Mouse (Mus musculus) adrenal gland (tissue): ENCODE results near the gene Morc4.

Experiments
- intact Hi-C: fragments of 180-260 bp; cut with DNase I; formaldehyde crosslinking; loops from one replicate; pipeline ENCODE4 v1.15.1; 2025
- long read RNA-seq, 2 experiments: library from polyadenylated mRNA; unstranded; transcript quantifications; one replicate each; pipeline ENCODE4 v2.0.0; 2020; ENCODE audit warnings: borderline replicate concordance in 1 of 2; ENCODE audit not compliant: insufficient replicate concordance in 1 of 2

Morc4 gene
- long read RNA-seq, experiment 1, partial matches to known transcripts = 1 of 2 reads
- long read RNA-seq, experiment 1, other reads (novel, unspliced or antisense) = 0 of 2 reads
- long read RNA-seq, experiment 2 = 0 reads

DNA sequence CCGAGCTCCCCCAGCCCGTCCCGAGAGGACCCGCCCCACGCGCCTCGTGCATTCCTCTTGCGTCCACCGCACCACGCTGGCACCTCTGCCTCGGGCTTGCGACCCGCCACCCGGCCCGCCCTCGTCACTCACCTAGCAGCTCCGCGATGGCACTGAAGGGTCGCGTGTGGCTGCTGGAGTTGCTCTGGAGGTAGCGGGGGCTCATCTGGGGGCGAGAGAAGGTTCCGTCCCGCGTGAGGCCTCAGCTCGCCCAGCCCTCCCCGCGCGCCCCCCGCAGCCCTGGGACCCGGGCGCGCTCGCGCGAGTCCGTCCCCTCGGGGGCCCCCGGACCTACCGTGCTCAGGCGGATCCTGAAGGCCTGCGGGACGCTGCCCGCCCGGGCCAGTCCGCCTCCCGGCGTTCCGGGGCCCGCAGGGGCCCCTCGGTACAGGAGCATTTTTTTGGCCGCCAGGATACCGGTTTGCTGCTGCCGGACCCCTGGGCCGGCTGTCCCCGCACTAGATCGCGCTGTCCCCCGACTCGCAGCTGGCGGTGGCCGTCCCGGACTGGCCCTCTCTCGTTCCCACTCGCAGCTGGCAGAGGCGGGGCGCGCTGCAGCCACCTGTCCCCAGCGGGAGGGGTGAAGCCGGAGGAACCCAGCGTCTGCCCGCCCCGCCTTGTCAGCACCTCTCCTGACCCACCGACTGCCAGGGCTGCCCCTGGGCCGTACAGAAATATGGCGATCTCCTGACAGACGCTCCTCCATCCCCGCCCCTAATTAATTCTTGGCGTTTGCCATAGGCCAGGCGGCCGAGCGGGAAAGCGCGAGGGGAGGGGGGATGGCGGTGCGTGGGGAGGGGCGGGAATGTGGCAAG is at the start of gene Morc4:
Gene Morc4 (minus strand): TSS at position 740 of the 854 bp plus-strand sequence.
- intact Hi-C loops = no loop called here

DNA sequence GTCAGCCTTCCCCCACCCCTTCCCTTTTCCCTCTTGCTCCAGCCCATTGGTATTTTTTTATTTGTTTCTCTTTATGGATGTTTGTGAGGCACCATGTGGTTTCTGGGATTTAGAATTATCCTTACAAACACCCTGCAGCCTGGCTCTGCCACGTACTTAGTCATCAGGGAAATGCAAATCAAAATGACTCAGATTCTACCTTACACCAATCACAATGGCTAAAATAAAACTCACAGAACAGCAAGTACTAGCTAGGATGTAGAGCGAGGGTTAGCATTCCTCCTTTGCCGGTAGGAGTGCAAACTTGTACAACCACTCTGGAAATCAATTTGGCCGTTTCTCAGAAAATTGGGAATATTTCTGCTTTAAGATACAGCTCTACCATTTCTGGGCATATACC is 49.1 kb upstream of the Morc4 start:
- intact Hi-C loops = no loop called here

DNA sequence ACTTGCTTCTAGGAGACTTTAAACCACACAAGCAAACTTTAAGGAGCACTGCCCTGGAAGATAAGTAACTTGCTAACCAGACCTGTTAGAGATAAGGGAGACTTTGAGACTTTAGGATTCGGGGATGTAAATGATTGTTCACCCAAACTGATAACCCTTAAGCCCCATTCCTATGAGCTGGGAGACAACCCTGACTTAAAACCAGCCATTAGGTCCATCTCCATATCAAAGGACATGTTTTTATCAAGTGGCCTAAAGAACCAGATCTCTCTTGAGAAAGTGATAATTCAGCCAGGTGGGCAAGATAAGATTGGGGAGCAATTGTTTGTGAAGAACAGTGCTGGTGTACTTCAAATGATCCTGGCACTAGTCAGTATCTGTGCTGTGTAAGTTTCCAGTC is 19.9 kb upstream of the Morc4 start:
- intact Hi-C loops = no loop called here

DNA sequence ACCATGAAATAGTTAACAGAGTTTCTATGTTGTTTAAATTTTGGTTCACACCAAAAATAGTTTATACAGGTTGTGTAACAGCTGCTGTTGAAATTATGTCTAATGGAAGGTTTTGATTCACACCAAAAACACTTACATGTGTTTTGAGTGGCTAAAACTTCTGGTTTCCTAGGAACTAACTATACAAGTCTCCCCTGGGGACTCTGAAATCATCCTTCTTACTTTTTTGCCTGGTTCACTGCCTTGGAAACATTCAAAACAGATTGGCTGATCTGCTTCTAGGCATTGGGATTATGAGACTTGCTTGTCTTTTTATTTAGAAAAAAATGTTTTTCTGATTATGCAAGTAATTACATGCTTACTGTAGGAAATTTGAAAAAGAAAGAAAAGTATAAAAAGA is 11.7 kb upstream of the Morc4 start:
- intact Hi-C loops = no loop called here

DNA sequence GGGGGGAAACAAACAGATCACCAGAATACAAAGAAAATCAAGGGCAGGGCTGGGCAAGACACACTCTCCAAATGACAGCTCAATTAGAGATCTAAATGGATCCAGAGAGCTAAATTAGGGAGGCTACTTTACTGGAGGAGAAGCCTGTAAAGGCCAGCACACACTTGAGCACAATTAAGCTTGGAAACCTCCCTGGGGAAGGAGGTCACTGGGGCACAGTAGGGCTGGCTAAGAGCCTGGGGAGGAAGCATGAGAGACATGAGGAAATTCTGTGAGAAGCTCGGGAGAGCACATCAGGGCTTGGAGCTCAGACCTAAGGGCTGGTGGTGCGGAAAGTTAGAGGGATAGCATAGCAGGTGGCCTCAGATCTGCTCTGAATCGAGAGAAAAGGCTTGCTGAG is 6.5 kb upstream of the Morc4 start:
- intact Hi-C loops = no loop called here

- intact Hi-C loops = no loop called here
These were observed 5.6 kb upstream of the Morc4 start for GRCm38 (mm10) chrX:139877105-139877504.

DNA sequence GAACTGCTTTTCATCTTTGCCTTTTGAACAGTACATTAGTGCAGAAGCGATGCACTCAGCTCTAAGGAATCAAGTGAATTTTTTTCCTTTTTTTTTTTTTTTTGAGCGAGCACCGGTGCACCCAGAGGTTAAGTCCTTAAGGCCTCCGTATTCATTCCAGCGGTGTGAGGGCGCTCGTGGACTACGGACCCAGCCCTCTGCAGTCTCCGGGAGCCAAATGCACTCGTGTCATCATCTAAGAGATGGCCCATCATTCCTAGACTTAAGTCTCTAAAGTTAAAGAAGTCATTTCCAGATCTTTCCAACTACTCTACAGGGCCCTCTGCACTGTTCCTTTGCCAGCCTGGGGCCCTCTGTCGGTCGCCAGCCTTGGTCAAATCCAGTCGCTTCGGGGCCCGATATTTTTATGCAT is 1.2 kb downstream of the Morc4 start:
- intact Hi-C loops = no loop called here

GRCm38 (mm10) chrX:139859402-139859801 is 12.1 kb downstream of the Morc4 start:
- intact Hi-C loops = no loop called here

DNA sequence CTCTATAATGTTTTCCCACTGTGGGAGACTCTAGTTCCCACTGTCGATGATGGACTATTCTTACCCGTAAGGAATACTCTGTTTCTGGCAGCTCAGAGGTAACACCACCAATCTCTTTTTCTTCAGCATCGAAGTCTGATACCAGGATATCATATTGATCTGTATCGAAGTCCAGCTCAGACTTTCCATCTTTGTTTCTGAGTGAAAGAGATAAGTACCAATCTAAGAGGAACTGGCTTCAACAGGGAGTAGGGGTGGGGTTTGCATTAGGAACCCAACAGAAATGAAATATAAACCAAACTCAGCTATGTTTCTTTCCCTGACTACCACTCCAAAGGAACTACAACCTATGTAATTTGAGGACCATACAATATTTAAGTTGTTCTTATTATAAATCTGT is 16.7 kb downstream of the Morc4 start:
- intact Hi-C loops = no loop called here

GRCm38 (mm10) chrX:139841091-139841490 is 30.4 kb downstream of the Morc4 start:
- intact Hi-C loops = no loop called here

GRCm38 (mm10) chrX:139839057-139839456 is 32.4 kb downstream of the Morc4 start:
- intact Hi-C loops = no loop called here

GRCm38 (mm10) chrX:139832464-139832863 is 39.0 kb downstream of the Morc4 start:
- intact Hi-C loops = no loop called here

- intact Hi-C loops = no loop called here
These were observed 42.9 kb downstream of the Morc4 start for GRCm38 (mm10) chrX:139828363-139829092.

GRCm38 (mm10) chrX:139826926-139827325 is 44.6 kb downstream of the Morc4 start:
- intact Hi-C loops = no loop called here

DNA sequence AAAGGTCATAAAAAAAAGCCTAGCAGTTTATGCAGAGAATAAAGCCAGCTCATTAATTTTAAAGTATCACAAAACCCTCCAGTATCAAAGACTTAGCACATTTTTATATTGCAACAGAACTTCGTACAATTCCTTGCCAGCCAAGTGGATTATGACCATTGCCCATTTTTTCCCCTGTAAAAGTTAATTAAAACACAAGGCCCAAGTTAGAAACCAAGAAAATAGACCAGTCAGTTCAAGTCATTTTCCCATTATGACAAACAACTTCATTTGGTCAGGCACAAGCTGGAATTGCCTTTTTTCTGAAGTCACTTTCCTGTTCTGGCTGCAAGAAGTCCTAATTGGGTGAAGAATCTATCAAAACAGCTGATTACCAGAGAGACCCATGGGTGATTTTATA is 46.1 kb downstream of the Morc4 start:
- intact Hi-C loops = no loop called here

GRCm38 (mm10) chrX:139815201-139815600 is 56.3 kb downstream of the Morc4 start:
- intact Hi-C loops = no loop called here

DNA sequence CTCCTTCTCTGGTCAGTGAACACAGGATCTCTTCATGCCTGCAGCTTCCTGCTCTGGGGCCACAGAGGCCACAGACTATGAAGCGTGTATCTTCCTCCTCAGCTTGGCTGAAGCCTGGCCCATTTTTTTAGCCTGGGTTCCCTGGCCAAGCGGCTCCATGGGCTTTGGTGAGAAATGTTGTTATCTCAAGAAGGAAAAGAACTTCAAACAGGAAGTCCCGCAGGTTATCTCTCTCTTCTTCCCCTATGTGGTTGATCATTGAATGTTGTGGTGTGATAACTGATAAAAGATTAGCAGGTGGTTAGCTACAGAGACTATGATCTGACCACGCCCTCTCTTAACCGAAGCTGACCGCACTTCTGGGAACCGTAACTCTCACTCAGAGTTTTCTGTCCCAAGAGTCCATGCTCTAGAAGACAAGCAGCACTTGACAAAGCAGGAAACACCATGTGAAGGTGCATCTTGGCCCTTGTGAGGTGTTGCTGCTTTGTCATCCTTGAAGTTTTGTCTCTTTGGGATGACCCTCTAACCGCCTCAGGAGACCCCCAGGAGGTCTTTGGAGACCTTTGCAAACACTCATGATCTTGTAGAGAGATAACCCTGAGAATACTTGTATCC is 57.4 kb downstream of the Morc4 start:
- intact Hi-C loops = no loop called here

DNA sequence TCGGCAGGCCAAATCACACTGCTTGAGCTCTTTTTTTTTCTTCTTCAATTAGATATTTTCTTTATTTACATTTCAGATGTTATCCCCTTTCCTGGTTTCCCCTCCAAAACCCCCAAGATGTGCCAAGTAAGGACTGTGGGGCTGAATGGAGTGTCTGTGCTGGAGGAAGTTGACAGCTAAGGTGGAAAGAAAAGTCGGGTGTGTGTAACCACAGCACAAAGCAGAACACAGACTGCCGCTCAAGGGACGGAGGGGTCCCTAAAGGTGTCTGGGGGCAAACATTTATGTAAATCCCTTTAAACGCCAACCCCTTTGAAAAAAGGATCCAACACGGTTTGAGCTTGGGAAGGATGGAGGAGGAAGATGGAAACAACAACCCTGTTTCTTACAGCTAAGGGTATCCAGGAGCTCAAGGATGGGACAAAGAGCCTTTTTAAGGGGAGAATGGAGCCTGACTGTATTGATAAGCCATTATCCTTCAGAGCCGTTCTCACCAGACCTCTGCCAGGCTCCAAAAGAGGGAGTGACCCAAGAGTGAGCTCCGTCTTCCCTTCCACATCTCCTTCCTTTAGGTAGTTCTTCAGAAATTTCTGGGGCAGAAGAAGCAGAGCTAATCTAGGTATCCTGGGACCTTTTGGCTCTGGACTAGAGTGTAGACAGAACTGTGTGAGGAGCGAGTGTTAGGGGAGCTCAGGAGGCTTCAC is 58.0 kb downstream of the Morc4 start:
- intact Hi-C loops = no loop called here

- intact Hi-C loops = no loop called here
These were observed 58.7 kb downstream of the Morc4 start for GRCm38 (mm10) chrX:139812636-139813298.

DNA sequence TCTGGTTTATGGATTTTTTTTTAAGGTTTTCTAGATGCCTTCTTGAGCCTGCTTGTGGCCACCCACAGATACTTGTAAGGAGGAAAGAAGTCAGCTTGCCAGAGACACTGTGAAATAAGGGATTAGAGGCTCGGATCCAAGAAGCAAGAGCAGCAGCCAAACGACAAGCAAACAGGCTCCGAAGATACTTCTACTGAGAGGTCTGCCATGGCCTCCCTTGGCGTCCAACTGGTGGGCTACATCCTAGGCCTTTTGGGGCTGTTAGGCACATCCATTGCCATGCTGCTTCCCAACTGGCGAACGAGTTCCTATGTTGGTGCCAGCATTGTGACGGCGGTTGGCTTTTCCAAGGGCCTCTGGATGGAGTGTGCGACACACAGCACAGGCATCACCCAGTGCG is 63.0 kb downstream of the Morc4 start:
- intact Hi-C loops = no loop called here

DNA sequence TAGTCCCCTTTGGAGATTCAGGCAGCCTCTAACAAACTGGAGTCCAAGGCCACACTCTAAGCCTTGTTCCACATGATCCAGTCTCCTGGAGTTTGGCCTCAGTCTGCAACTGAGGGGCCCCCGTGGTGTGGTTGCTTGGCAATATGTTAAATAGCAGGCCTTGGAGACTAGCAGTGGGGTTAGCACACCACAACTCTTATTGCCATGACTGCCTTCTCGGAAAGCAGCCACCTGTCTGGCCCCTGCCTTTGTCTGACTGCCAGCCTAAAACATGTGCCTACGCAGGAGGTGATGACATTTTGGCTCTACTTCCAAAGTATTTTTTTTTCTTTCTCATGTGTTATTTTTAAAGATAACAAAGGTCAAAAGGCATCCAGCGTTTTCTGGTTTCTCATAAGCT is 63.4 kb downstream of the Morc4 start:
- intact Hi-C loops = no loop called here
